Mouse (Mus musculus) liver, adult 2 months (tissue): ENCODE measurements around the gene Rcc1l.

Source experiments
- CTCF ChIP-seq: fragments of 200-500 bp; IDR thresholded peaks from 2 replicates; pipeline ENCODE4 v1.5.1; 2011; ENCODE audit warnings: low read depth, low read length, control low read depth
- POLR2A ChIP-seq: fragments of 200-500 bp; IDR thresholded peaks from 2 replicates; pipeline ENCODE4 v1.6.1; 2011; ENCODE audit warnings: low read length, control low read depth; ENCODE audit not compliant: insufficient read depth; ENCODE audit errors: extremely low read depth

- no peak for TF ChIP-seq CTCF
- TF ChIP-seq POLR2A, result no peak
Measured at GRCm38 (mm10) chr5:134121138-134121892, 55.3 kb downstream of the Rcc1l start.
